Mouse (Mus musculus): ENCODE results near the gene Cfap58.

DNA sequence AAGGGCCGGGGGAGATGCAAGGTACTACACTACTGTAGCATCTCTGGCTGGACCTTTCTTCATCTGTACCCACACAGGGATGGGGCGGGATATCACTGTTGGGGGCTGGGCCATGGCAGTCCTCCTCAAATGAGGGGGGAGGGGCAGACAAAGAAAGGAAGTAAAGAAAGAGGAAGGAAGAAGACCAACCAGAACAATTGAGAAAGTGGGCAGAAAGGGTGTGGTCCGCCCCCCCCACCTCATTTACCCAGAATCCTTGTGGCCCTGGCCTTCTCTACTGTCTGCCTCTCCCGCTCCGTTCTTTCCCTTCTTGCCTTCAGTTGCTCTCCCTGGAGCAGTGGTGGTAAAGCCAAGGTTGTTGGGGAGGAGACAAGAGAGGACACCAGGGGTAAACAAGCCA, 31.9 kb upstream of the Cfap58 start:
- TF ChIP-seq POLR2AphosphoS5 (IDR thresholded peaks at IDR 0.05; ENCODE audit: insufficient replicate concordance, low read depth, low read length) (no peak), CTCF (IDR thresholded peaks at IDR 0.05; ENCODE audit: low read depth, low read length) (no peak)
